Mouse (Mus musculus): Measurements from ENCODE around the gene Myt1l.
A peak's percentile ranks its signal among the peaks of the same experiment; 100 is the strongest.

Gene Myt1l

GRCm38 (mm10) chr12:29723722-29724338 lies 195.6 kb downstream of the Myt1l start:
- no peak for DNase-seq (ENCODE audit: low spot score)

- no peak for DNase-seq (ENCODE audit: low spot score)
These were observed 200.1 kb downstream of the Myt1l start for GRCm38 (mm10) chr12:29728294-29728693.

GRCm38 (mm10) chr12:29740346-29741025 lies 212.3 kb downstream of the Myt1l start:
- DNase-seq (ENCODE audit: low spot score): no peak

GRCm38 (mm10) chr12:29741181-29741580 lies 213.0 kb downstream of the Myt1l start:
- no peak for DNase-seq (ENCODE audit: low spot score)

- no peak for DNase-seq (ENCODE audit: low spot score)
These were observed 222.5 kb downstream of the Myt1l start for GRCm38 (mm10) chr12:29750604-29751128.

GRCm38 (mm10) chr12:29755086-29755871 lies 227.1 kb downstream of the Myt1l start:
- DNase-seq (ENCODE audit: low spot score): no peak

GRCm38 (mm10) chr12:29755872-29756265 lies 227.7 kb downstream of the Myt1l start:
- no peak for DNase-seq (ENCODE audit: low spot score)

GRCm38 (mm10) chr12:29760611-29761010 lies 232.4 kb downstream of the Myt1l start:
- DNase-seq (ENCODE audit: low spot score): no peak

GRCm38 (mm10) chr12:29766158-29766557 lies 238.0 kb downstream of the Myt1l start:
- no peak for DNase-seq (ENCODE audit: low spot score)

- no peak for DNase-seq (ENCODE audit: low spot score)
These were observed 243.6 kb downstream of the Myt1l start for GRCm38 (mm10) chr12:29771791-29772190.

GRCm38 (mm10) chr12:29772401-29772800 lies 244.2 kb downstream of the Myt1l start:
- no peak for DNase-seq (ENCODE audit: low spot score)

- no peak for DNase-seq (ENCODE audit: low spot score)
These were observed 250.7 kb downstream of the Myt1l start for GRCm38 (mm10) chr12:29778901-29779300.

GRCm38 (mm10) chr12:29789319-29790050 lies 261.3 kb downstream of the Myt1l start:
- DNase-seq (ENCODE audit: low spot score): peak; percentile 31

- no peak for DNase-seq (ENCODE audit: low spot score)
These were observed 261.8 kb downstream of the Myt1l start for GRCm38 (mm10) chr12:29790051-29790386.

- no peak for DNase-seq (ENCODE audit: low spot score)
These were observed 264.8 kb downstream of the Myt1l start for GRCm38 (mm10) chr12:29792998-29793397.

- DNase-seq (ENCODE audit: low spot score): peak; percentile 7
These were observed 267.0 kb downstream of the Myt1l start for GRCm38 (mm10) chr12:29795107-29795673.

GRCm38 (mm10) chr12:29798595-29799391 lies 270.6 kb downstream of the Myt1l start:
- no peak for DNase-seq (ENCODE audit: low spot score)

GRCm38 (mm10) chr12:29806415-29806814 lies 278.2 kb downstream of the Myt1l start:
- DNase-seq (ENCODE audit: low spot score): no peak

GRCm38 (mm10) chr12:29809569-29810185 lies 281.5 kb downstream of the Myt1l start:
- peak; percentile 8 for DNase-seq (ENCODE audit: low spot score)

GRCm38 (mm10) chr12:29815466-29815865 lies 287.3 kb downstream of the Myt1l start:
- DNase-seq (ENCODE audit: low spot score): no peak

GRCm38 (mm10) chr12:29816130-29816529 lies 287.9 kb downstream of the Myt1l start:
- no peak for DNase-seq (ENCODE audit: low spot score)

All from embryo, embryonic 10 days (tissue).